Mouse (Mus musculus) liver, embryonic 11.5 days (tissue): ENCODE data around the gene Gm28230. TPM values are rescaled to one million over a fixed set of nuclear protein-coding genes. Genes with fewer than 3 reads are reported as not detected.
A peak's percentile ranks its signal among the peaks of the same experiment; 100 is the strongest.

Experiments
- ATAC-seq: fragments of 200-750 bp; cut with Nextera tagmentation; replicated peaks from 2 replicates; pipeline ENCODE4 v1.8.0; 2017; ENCODE audit warnings: moderate number of reproducible peaks, mild to moderate bottlenecking, moderate TSS enrichment, moderate library complexity; ENCODE audit not compliant: low FRiP score
- DNase-seq: peaks from one replicate; pipeline ENCODE4 v3.0.0-alpha.2; 2017; ENCODE audit warnings: low spot score
- H3K27ac ChIP-seq: fragments of 300-500 bp; sonication (generic); 2 replicates; pipeline ENCODE4 v1.5.1; 2014; ENCODE audit warnings: mild to moderate bottlenecking, low read depth, low read length, control low read depth
- H3K27me3 ChIP-seq: fragments of 300-500 bp; sonication (generic); replicated peaks from 2 replicates; pipeline ENCODE4 v1.6.1; 2014; ENCODE audit warnings: low read length, mixed read lengths; ENCODE audit not compliant: control insufficient read depth, insufficient read depth
- H3K36me3 ChIP-seq: fragments of 300-500 bp; sonication (generic); 2 replicates; pipeline ENCODE4 v1.6.1; 2014; ENCODE audit warnings: mild to moderate bottlenecking, low read length, moderate library complexity, mixed read lengths; ENCODE audit not compliant: control insufficient read depth, insufficient read depth
- H3K4me1 ChIP-seq: fragments of 300-500 bp; sonication (generic); replicated peaks from 2 replicates; pipeline ENCODE4 v1.6.1; 2014; ENCODE audit warnings: low read length, mixed read lengths; ENCODE audit not compliant: control insufficient read depth, insufficient read depth
- H3K4me2 ChIP-seq: fragments of 300-500 bp; sonication (generic); 2 replicates; pipeline ENCODE4 v1.6.1; 2014; ENCODE audit warnings: mild to moderate bottlenecking, control low read depth, moderate library complexity
- H3K4me3 ChIP-seq: fragments of 300-500 bp; sonication (generic); 2 replicates; pipeline ENCODE4 v1.5.1; 2014; ENCODE audit warnings: low read depth, low read length, control low read depth
- H3K9ac ChIP-seq: fragments of 300-500 bp; sonication (generic); 2 replicates; pipeline ENCODE4 v1.6.1; 2014; ENCODE audit warnings: low read depth, low read length, control low read depth
- H3K9me3 ChIP-seq: fragments of 300-500 bp; sonication (generic); 2 replicates; pipeline ENCODE4 v1.6.1; 2016; ENCODE audit warnings: low read length, inconsistent platforms, mixed read lengths; ENCODE audit not compliant: control insufficient read depth
- WGBS: fragments of 180-500 bp; shearing (Covaris S2); extraction: QIAGEN DNeasy Blood & Tissue Kit; methylation state at CpG from one replicate; pipeline ENCODE4 v1.1.7; 2014; 5-methylcytosine and 5-hydroxymethylcytosine counted together
- polyA plus RNA-seq: library from polyadenylated mRNA; unstranded; fragments of >200 nt; fragmentation: Nextera tagmentation; extraction: Ambion mirVana; gene quantifications from 2 replicates; pipeline ENCODE4 v1.2.1, GENCODE M21; 2014

The Gm28230 gene
- polyA plus RNA-seq, 1 experiment from 2014 or later = not detected

- Histone ChIP-seq H3K27me3 (peaks cover 100% of the 10 kb centered on the region), H3K27ac (no peak overlapping the region), H3K4me3 (no peak overlapping the region), H3K9ac (no peak overlapping the region), H3K4me1 (no peaks in the 10 kb centered on the region), H3K4me2 (no peak overlapping the region), H3K9me3 (no peaks in the 10 kb centered on the region), H3K36me3 (no peaks in the 10 kb centered on the region)
- no peak for ATAC-seq
- WGBS = 10% methylated on average over 7 of the region's 7 CpGs
- peak; percentile 30 for DNase-seq
These were observed 30.6 kb upstream of the Gm28230 start for GRCm38 (mm10) chr2:74695813-74696430.

GRCm38 (mm10) chr2:74696442-74697335, 29.8 kb upstream of the Gm28230 start:
- WGBS = 4% methylated on average over 34 of the region's 34 CpGs
- peaks cover 100% of the 10 kb centered on the region for H3K27me3 ChIP-seq
- no peak overlapping the region for H3K4me2 ChIP-seq
- H3K4me1 ChIP-seq = no peaks in the 10 kb centered on the region
- ATAC-seq (no peak), DNase-seq (peak; percentile 40)
- H3K9ac ChIP-seq = no peak overlapping the region
- no peaks in the 10 kb centered on the region for H3K9me3 ChIP-seq
- no peaks in the 10 kb centered on the region for H3K36me3 ChIP-seq
- no peak overlapping the region for H3K27ac ChIP-seq
- H3K4me3 ChIP-seq = no peak overlapping the region

- H3K9me3 ChIP-seq = no peaks in the 10 kb centered on the region
- H3K36me3 ChIP-seq = no peaks in the 10 kb centered on the region
- no peak within 1 kb of the TSS for H3K27ac ChIP-seq
- peak; percentile 62 for DNase-seq
- peak within 1 kb of the TSS; percentile 50 for H3K4me2 ChIP-seq
- no peak within 1 kb of the TSS for H3K9ac ChIP-seq
- H3K4me3 ChIP-seq = peak within 1 kb of the TSS; percentile 36
- WGBS = under 1% methylated on average over 43 of the region's 43 CpGs
- H3K27me3 ChIP-seq = peaks cover 99% of the 10 kb centered on the region
- no peaks in the 10 kb centered on the region for H3K4me1 ChIP-seq
- no peak for ATAC-seq
These were observed 28.9 kb upstream of the Gm28230 start, which contains the start of gene Hoxd9 for GRCm38 (mm10) chr2:74697567-74698121. Hoxd9 (plus strand) TSS chr2:74697727.

GRCm38 (mm10) chr2:74698201-74699052, 28.1 kb upstream of the Gm28230 start:
- H3K9ac ChIP-seq = no peak overlapping the region
- H3K4me2 ChIP-seq = peak overlapping the region; percentile 50
- H3K36me3 ChIP-seq = no peaks in the 10 kb centered on the region
- peak; percentile 56 for DNase-seq
- no peaks in the 10 kb centered on the region for H3K4me1 ChIP-seq
- no peak for ATAC-seq
- H3K9me3 ChIP-seq = no peaks in the 10 kb centered on the region
- H3K27ac ChIP-seq = no peak overlapping the region
- peaks cover 99% of the 10 kb centered on the region for H3K27me3 ChIP-seq
- H3K4me3 ChIP-seq = peak overlapping the region; percentile 36
- WGBS = under 1% methylated on average over 84 of the region's 86 CpGs

- Histone ChIP-seq H3K27me3 (peaks cover 99% of the 10 kb centered on the region), H3K4me3 (no peak overlapping the region), H3K4me2 (no peak overlapping the region), H3K4me1 (no peaks in the 10 kb centered on the region), H3K9me3 (no peaks in the 10 kb centered on the region), H3K36me3 (no peaks in the 10 kb centered on the region), H3K27ac (no peak overlapping the region), H3K9ac (no peak overlapping the region)
- no peak for ATAC-seq
- 3% methylated on average over 17 of the region's 17 CpGs for whole genome bisulfite sequencing
- peak; percentile 36 for DNase-seq
These were observed 27.5 kb upstream of the Gm28230 start for GRCm38 (mm10) chr2:74699053-74699430.

- WGBS = 11% methylated on average over 23 of the region's 23 CpGs
- H3K9ac ChIP-seq = no peak overlapping the region
- H3K9me3 ChIP-seq = no peaks in the 10 kb centered on the region
- ATAC-seq = no peak
- H3K36me3 ChIP-seq = no peaks in the 10 kb centered on the region
- H3K4me3 ChIP-seq = no peak overlapping the region
- H3K4me2 ChIP-seq = no peak overlapping the region
- H3K27ac ChIP-seq = no peak overlapping the region
- DNase-seq = peak; percentile 39
- peaks cover 2% of the 10 kb centered on the region; the same call in 1 of the 2 replicates for H3K4me1 ChIP-seq
- H3K27me3 ChIP-seq = peaks cover 99% of the 10 kb centered on the region
These were observed 26.6 kb upstream of the Gm28230 start for GRCm38 (mm10) chr2:74699664-74700545.

GRCm38 (mm10) chr2:74700546-74701112, 25.9 kb upstream of the Gm28230 start:
- DNase-seq = peak; percentile 33
- Histone ChIP-seq H3K4me3 (no peak overlapping the region), H3K4me2 (no peak overlapping the region), H3K36me3 (no peaks in the 10 kb centered on the region), H3K9me3 (no peaks in the 10 kb centered on the region), H3K27me3 (peaks cover 99% of the 10 kb centered on the region), H3K27ac (no peak overlapping the region), H3K9ac (no peak overlapping the region), H3K4me1 (peaks cover 8% of the 10 kb centered on the region; the same call in 1 of the 2 replicates)
- no peak for ATAC-seq
- WGBS = 11% methylated on average over 22 of the region's 22 CpGs
